Mouse (Mus musculus): ENCODE measurements around the gene Adad2.

DNA sequence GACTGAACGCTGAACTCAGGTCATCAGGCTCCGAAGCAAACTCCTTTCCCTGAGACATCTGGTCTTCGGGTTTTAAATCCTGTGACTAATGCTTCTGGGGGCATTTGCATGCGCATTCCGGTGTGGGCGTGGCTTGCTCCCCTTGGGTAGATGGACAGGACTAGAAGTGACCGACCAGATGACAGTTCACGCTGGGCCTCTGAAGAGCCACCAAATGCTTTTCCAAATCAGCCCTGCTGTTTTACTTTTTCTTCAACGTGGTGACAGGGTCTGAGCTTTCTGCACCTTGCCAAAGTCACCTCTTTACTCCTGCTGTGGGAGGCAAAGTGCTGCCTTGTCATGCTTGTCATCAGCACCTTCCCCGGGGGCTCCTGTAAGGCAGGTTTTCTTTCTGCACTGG is 23.7 kb upstream of the Adad2 start:
- TF ChIP-seq CTCF (IDR thresholded peaks at IDR 0.05; ENCODE audit: extremely low read depth, insufficient read depth, insufficient read length, insufficient replicate concordance), result no peak
- no peak for TF ChIP-seq POLR2A (IDR thresholded peaks at IDR 0.05; ENCODE audit: low read depth, low read length)

Data from spleen, adult 2 months (tissue).